Mouse (Mus musculus): ENCODE results near the gene Prss2. TPM values are rescaled to one million over a fixed set of nuclear protein-coding genes. Genes with fewer than 3 reads are reported as not detected.

The Prss2 gene
- polyA plus RNA-seq, 1 experiment from 2014 or later: not detected

GRCm38 (mm10) chr6:41547056-41547650, 25.6 kb downstream of the Prss2 start:
- no peaks in the 10 kb centered on the region for H3K36me3 ChIP-seq (ENCODE audit: control insufficient read depth, insufficient read depth, low read length)
- H3K27ac ChIP-seq (ENCODE audit: low read depth, low read length): no peak overlapping the region
- ATAC-seq: no peak
- H3K4me2 ChIP-seq (ENCODE audit: low read length): no peak overlapping the region
- peaks cover 9% of the 10 kb centered on the region for H3K4me1 ChIP-seq (ENCODE audit: control insufficient read depth, insufficient read depth, low read depth, low read length)
- no peak overlapping the region for H3K4me3 ChIP-seq (ENCODE audit: low read length)
- H3K9me3 ChIP-seq (ENCODE audit: control insufficient read depth, low read length): no peaks in the 10 kb centered on the region
- no peaks in the 10 kb centered on the region for H3K27me3 ChIP-seq (replicated peaks; ENCODE audit: control insufficient read depth, insufficient read depth, low read length)
- WGBS: 90% methylated on average over 5 of the region's 5 CpGs
- H3K9ac ChIP-seq (ENCODE audit: low read depth, low read length): no peak overlapping the region

GRCm38 (mm10) chr6:41548286-41548685, 26.7 kb downstream of the Prss2 start:
- H3K36me3 ChIP-seq (ENCODE audit: control insufficient read depth, insufficient read depth, low read length): no peaks in the 10 kb centered on the region
- peaks cover 9% of the 10 kb centered on the region for H3K4me1 ChIP-seq (ENCODE audit: control insufficient read depth, insufficient read depth, low read depth, low read length)
- ATAC-seq: no peak
- no peaks in the 10 kb centered on the region for H3K9me3 ChIP-seq (ENCODE audit: control insufficient read depth, low read length)
- no peak overlapping the region for H3K9ac ChIP-seq (ENCODE audit: low read depth, low read length)
- no peak overlapping the region for H3K4me3 ChIP-seq (ENCODE audit: low read length)
- no peak overlapping the region for H3K27ac ChIP-seq (ENCODE audit: low read depth, low read length)
- no peaks in the 10 kb centered on the region for H3K27me3 ChIP-seq (replicated peaks; ENCODE audit: control insufficient read depth, insufficient read depth, low read length)
- 60% methylated on average over 1 of the region's 1 CpGs for WGBS
- H3K4me2 ChIP-seq (ENCODE audit: low read length): no peak overlapping the region

- 89% methylated on average over 5 of the region's 5 CpGs for WGBS
- no peaks in the 10 kb centered on the region for H3K27me3 ChIP-seq (replicated peaks; ENCODE audit: control insufficient read depth, insufficient read depth, low read length)
- H3K36me3 ChIP-seq (ENCODE audit: control insufficient read depth, insufficient read depth, low read length): no peaks in the 10 kb centered on the region
- H3K9me3 ChIP-seq (ENCODE audit: control insufficient read depth, low read length): no peaks in the 10 kb centered on the region
- H3K4me2 ChIP-seq (ENCODE audit: low read length): no peak overlapping the region
- H3K4me3 ChIP-seq (ENCODE audit: low read length): no peak overlapping the region
- H3K4me1 ChIP-seq (ENCODE audit: control insufficient read depth, insufficient read depth, low read depth, low read length): no peaks in the 10 kb centered on the region
- H3K9ac ChIP-seq (ENCODE audit: low read depth, low read length): no peak overlapping the region
- no peak overlapping the region for H3K27ac ChIP-seq (ENCODE audit: low read depth, low read length)
- no peak for ATAC-seq
These were observed 31.9 kb downstream of the Prss2 start for GRCm38 (mm10) chr6:41553356-41554010.

- no peaks in the 10 kb centered on the region for H3K9me3 ChIP-seq (ENCODE audit: control insufficient read depth, low read length)
- no peak overlapping the region for H3K4me2 ChIP-seq (ENCODE audit: low read length)
- WGBS: 83% methylated on average over 7 of the region's 7 CpGs
- H3K27me3 ChIP-seq (replicated peaks; ENCODE audit: control insufficient read depth, insufficient read depth, low read length): no peaks in the 10 kb centered on the region
- no peak overlapping the region for H3K4me3 ChIP-seq (ENCODE audit: low read length)
- H3K4me1 ChIP-seq (ENCODE audit: control insufficient read depth, insufficient read depth, low read depth, low read length): no peaks in the 10 kb centered on the region
- H3K36me3 ChIP-seq (ENCODE audit: control insufficient read depth, insufficient read depth, low read length): no peaks in the 10 kb centered on the region
- no peak overlapping the region for H3K9ac ChIP-seq (ENCODE audit: low read depth, low read length)
- ATAC-seq: no peak
- no peak overlapping the region for H3K27ac ChIP-seq (ENCODE audit: low read depth, low read length)
These were observed 32.9 kb downstream of the Prss2 start for GRCm38 (mm10) chr6:41554295-41555169.

- peak; percentile 88 for ATAC-seq
- no peaks in the 10 kb centered on the region for H3K4me1 ChIP-seq (ENCODE audit: control insufficient read depth, insufficient read depth, low read depth, low read length)
- H3K27ac ChIP-seq (ENCODE audit: low read depth, low read length): no peak overlapping the region
- no peaks in the 10 kb centered on the region for H3K36me3 ChIP-seq (ENCODE audit: control insufficient read depth, insufficient read depth, low read length)
- no peaks in the 10 kb centered on the region for H3K27me3 ChIP-seq (replicated peaks; ENCODE audit: control insufficient read depth, insufficient read depth, low read length)
- no peaks in the 10 kb centered on the region for H3K9me3 ChIP-seq (ENCODE audit: control insufficient read depth, low read length)
- no peak overlapping the region for H3K4me2 ChIP-seq (ENCODE audit: low read length)
- H3K9ac ChIP-seq (ENCODE audit: low read depth, low read length): no peak overlapping the region
- H3K4me3 ChIP-seq (ENCODE audit: low read length): no peak overlapping the region
These were observed 34.8 kb downstream of the Prss2 start for GRCm38 (mm10) chr6:41556389-41556788.

- Histone ChIP-seq H3K36me3 (ENCODE audit: control insufficient read depth, insufficient read depth, low read length) (no peaks in the 10 kb centered on the region), H3K9me3 (ENCODE audit: control insufficient read depth, low read length) (no peaks in the 10 kb centered on the region), H3K4me2 (ENCODE audit: low read length) (no peak overlapping the region), H3K9ac (ENCODE audit: low read depth, low read length) (no peak overlapping the region), H3K4me3 (ENCODE audit: low read length) (no peak overlapping the region), H3K4me1 (ENCODE audit: control insufficient read depth, insufficient read depth, low read depth, low read length) (no peaks in the 10 kb centered on the region), H3K27ac (ENCODE audit: low read depth, low read length) (no peak overlapping the region), H3K27me3 (replicated peaks; ENCODE audit: control insufficient read depth, insufficient read depth, low read length) (no peaks in the 10 kb centered on the region)
- 81% methylated on average over 5 of the region's 5 CpGs for WGBS
- ATAC-seq: no peak
These were observed 35.9 kb downstream of the Prss2 start for GRCm38 (mm10) chr6:41557468-41557867.

- Histone ChIP-seq H3K4me2 (ENCODE audit: low read length) (no peak overlapping the region), H3K27me3 (replicated peaks; ENCODE audit: control insufficient read depth, insufficient read depth, low read length) (no peaks in the 10 kb centered on the region), H3K9me3 (ENCODE audit: control insufficient read depth, low read length) (no peaks in the 10 kb centered on the region), H3K36me3 (ENCODE audit: control insufficient read depth, insufficient read depth, low read length) (no peaks in the 10 kb centered on the region), H3K9ac (ENCODE audit: low read depth, low read length) (no peak overlapping the region), H3K27ac (ENCODE audit: low read depth, low read length) (no peak overlapping the region), H3K4me1 (ENCODE audit: control insufficient read depth, insufficient read depth, low read depth, low read length) (no peaks in the 10 kb centered on the region), H3K4me3 (ENCODE audit: low read length) (no peak overlapping the region)
- ATAC-seq: no peak
- WGBS: 46% methylated on average over 2 of the region's 2 CpGs
These were observed 36.7 kb downstream of the Prss2 start for GRCm38 (mm10) chr6:41558271-41558670.

GRCm38 (mm10) chr6:41559331-41559730, 37.7 kb downstream of the Prss2 start:
- Histone ChIP-seq H3K4me2 (ENCODE audit: low read length) (no peak overlapping the region), H3K27ac (ENCODE audit: low read depth, low read length) (no peak overlapping the region), H3K4me3 (ENCODE audit: low read length) (no peak overlapping the region), H3K27me3 (replicated peaks; ENCODE audit: control insufficient read depth, insufficient read depth, low read length) (no peaks in the 10 kb centered on the region), H3K9ac (ENCODE audit: low read depth, low read length) (no peak overlapping the region), H3K36me3 (ENCODE audit: control insufficient read depth, insufficient read depth, low read length) (no peaks in the 10 kb centered on the region), H3K9me3 (ENCODE audit: control insufficient read depth, low read length) (no peaks in the 10 kb centered on the region), H3K4me1 (ENCODE audit: control insufficient read depth, insufficient read depth, low read depth, low read length) (no peaks in the 10 kb centered on the region)
- no peak for ATAC-seq
- WGBS: 62% methylated on average over 3 of the region's 3 CpGs

GRCm38 (mm10) chr6:41560273-41560672, 38.7 kb downstream of the Prss2 start:
- no peaks in the 10 kb centered on the region for H3K4me1 ChIP-seq (ENCODE audit: control insufficient read depth, insufficient read depth, low read depth, low read length)
- 56% methylated on average over 2 of the region's 2 CpGs for WGBS

More at GRCm38 (mm10) chr6:41560273-41560672, 38.7 kb downstream of the Prss2 start:
- Histone ChIP-seq H3K36me3 (ENCODE audit: control insufficient read depth, insufficient read depth, low read length) (no peaks in the 10 kb centered on the region), H3K4me2 (ENCODE audit: low read length) (no peak overlapping the region), H3K27me3 (replicated peaks; ENCODE audit: control insufficient read depth, insufficient read depth, low read length) (no peaks in the 10 kb centered on the region), H3K9me3 (ENCODE audit: control insufficient read depth, low read length) (no peaks in the 10 kb centered on the region), H3K9ac (ENCODE audit: low read depth, low read length) (no peak overlapping the region), H3K4me3 (ENCODE audit: low read length) (no peak overlapping the region), H3K27ac (ENCODE audit: low read depth, low read length) (no peak overlapping the region)
- no peak for ATAC-seq

Measured in hindbrain, embryonic 16.5 days (tissue).